Mouse (Mus musculus) testis, adult 2 months (tissue): Measurements from ENCODE around the gene Dmrt2. TPM values are rescaled to one million over a fixed set of nuclear protein-coding genes. Genes with fewer than 3 reads are reported as not detected.

Experiments
- H3K27ac ChIP-seq: fragments of 200-500 bp; 2 replicates; pipeline ENCODE4 v1.5.1; 2012; ENCODE audit warnings: low read depth, low read length; ENCODE audit not compliant: control insufficient read depth, insufficient read depth
- H3K27me3 ChIP-seq: fragments of 200-500 bp; 2 replicates; pipeline ENCODE4 v1.6.1; 2012; ENCODE audit warnings: mild to moderate bottlenecking, low read length, moderate library complexity; ENCODE audit not compliant: control insufficient read depth, insufficient read depth
- H3K36me3 ChIP-seq: fragments of 200-500 bp; 2 replicates; pipeline ENCODE4 v1.6.1; 2012; ENCODE audit warnings: mild to moderate bottlenecking, low read length; ENCODE audit not compliant: control insufficient read depth, insufficient read depth
- H3K4me1 ChIP-seq: fragments of 200-500 bp; 2 replicates; pipeline ENCODE4 v1.6.1; 2012; ENCODE audit warnings: low read length; ENCODE audit not compliant: control insufficient read depth, insufficient read depth
- H3K4me3 ChIP-seq: fragments of 200-500 bp; 2 replicates; pipeline ENCODE4 v1.5.1; 2012; ENCODE audit warnings: low read depth, mild to moderate bottlenecking, low read length, moderate library complexity, mixed read lengths; ENCODE audit not compliant: control insufficient read depth
- CTCF ChIP-seq: fragments of 200-500 bp; IDR thresholded peaks from 2 replicates; pipeline ENCODE4 v1.5.1; 2012; ENCODE audit warnings: low read depth, mild to moderate bottlenecking, inconsistent platforms, low read length, moderate library complexity; ENCODE audit not compliant: control insufficient read depth, insufficient read depth, insufficient replicate concordance
- POLR2A ChIP-seq: fragments of 200-500 bp; IDR thresholded peaks from 2 replicates; pipeline ENCODE4 v1.6.1; 2012; ENCODE audit warnings: low read depth, mild to moderate bottlenecking, inconsistent platforms, low read length, moderate library complexity; ENCODE audit not compliant: control insufficient read depth
- polyA plus RNA-seq: library from polyadenylated mRNA; depleted of rRNA; stranded (reverse); fragments of >200 nt; gene quantifications from 2 replicates; pipeline ENCODE4 v1.2.3, GENCODE M21; 2012; rRNA removed

The Dmrt2 gene
- polyA plus RNA-seq, result 0.25 and 0.54 TPM in 2 replicates

GRCm38 (mm10) chr19:25672101-25672950, at the start of gene Dmrt2:
Dmrt2 (plus strand) TSS chr19:25672411.
- no peaks in the 10 kb centered on the region; the same call in 1 of the 2 replicates for H3K27me3 ChIP-seq

GRCm38 (mm10) chr19:25628490-25628889, 43.7 kb upstream of the Dmrt2 start:
- TF ChIP-seq POLR2A (no peak), CTCF (peak; percentile 87; the same call in 1 of the 2 replicates)

More at GRCm38 (mm10) chr19:25672101-25672950, at the start of gene Dmrt2:
- Histone ChIP-seq H3K4me3 (peak within 1 kb of the TSS; percentile 50), H3K36me3 (no peaks in the 10 kb centered on the region), H3K27ac (no peak within 1 kb of the TSS), H3K4me1 (peaks cover 14% of the 10 kb centered on the region)
- TF ChIP-seq POLR2A (no peak), CTCF (no peak)

GRCm38 (mm10) chr19:25635119-25635518, 37.1 kb upstream of the Dmrt2 start:
- no peaks in the 10 kb centered on the region for H3K36me3 ChIP-seq
- peaks cover 2% of the 10 kb centered on the region; the same call in 1 of the 2 replicates for H3K4me1 ChIP-seq
- H3K4me3 ChIP-seq, result no peak overlapping the region
- H3K27ac ChIP-seq, result no peak overlapping the region
- TF ChIP-seq CTCF (no peak), POLR2A (no peak)
- no peaks in the 10 kb centered on the region for H3K27me3 ChIP-seq

More at GRCm38 (mm10) chr19:25628490-25628889, 43.7 kb upstream of the Dmrt2 start:
- Histone ChIP-seq H3K27me3 (no peaks in the 10 kb centered on the region), H3K36me3 (no peaks in the 10 kb centered on the region), H3K4me1 (no peaks in the 10 kb centered on the region; the same call in 1 of the 2 replicates), H3K4me3 (no peak overlapping the region), H3K27ac (no peak overlapping the region)

- H3K27ac ChIP-seq, result no peak overlapping the region
- peaks cover 2% of the 10 kb centered on the region; the same call in 1 of the 2 replicates for H3K4me1 ChIP-seq
- no peaks in the 10 kb centered on the region for H3K27me3 ChIP-seq
- TF ChIP-seq CTCF, result peak; percentile 99
- no peak for TF ChIP-seq POLR2A
- H3K36me3 ChIP-seq, result no peaks in the 10 kb centered on the region
- H3K4me3 ChIP-seq, result peak overlapping the region; percentile 25
Observed at GRCm38 (mm10) chr19:25635622-25636244, 36.5 kb upstream of the Dmrt2 start.

GRCm38 (mm10) chr19:25638766-25639361, 33.3 kb upstream of the Dmrt2 start:
- Histone ChIP-seq H3K27me3 (no peaks in the 10 kb centered on the region), H3K27ac (no peak overlapping the region), H3K4me1 (peaks cover 2% of the 10 kb centered on the region; the same call in 1 of the 2 replicates), H3K36me3 (no peaks in the 10 kb centered on the region), H3K4me3 (no peak overlapping the region)
- TF ChIP-seq POLR2A (no peak), CTCF (no peak)

DNA sequence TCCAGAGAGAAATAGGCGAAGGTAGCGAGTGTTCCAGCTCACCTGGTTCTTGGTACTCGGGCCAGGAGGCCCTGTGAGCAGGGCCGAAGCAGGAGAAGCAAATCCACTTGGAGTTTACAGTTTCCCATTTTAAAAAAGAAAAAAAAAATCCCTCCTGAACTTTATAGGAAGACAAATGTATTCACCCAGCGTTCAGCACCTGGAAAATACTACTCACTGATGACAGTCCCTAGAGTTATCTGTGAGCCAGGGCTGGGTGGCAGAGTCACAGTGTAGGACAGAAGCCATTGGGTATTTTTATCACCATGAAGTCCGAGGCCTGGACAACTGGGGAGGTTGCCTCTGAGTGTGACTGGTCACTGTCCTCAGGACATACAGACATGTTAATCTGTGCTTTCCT, 30.4 kb upstream of the Dmrt2 start:
- Histone ChIP-seq H3K4me1 (no peaks in the 10 kb centered on the region), H3K27me3 (no peaks in the 10 kb centered on the region), H3K36me3 (no peaks in the 10 kb centered on the region), H3K27ac (no peak overlapping the region), H3K4me3 (no peak overlapping the region)
- no peak for TF ChIP-seq POLR2A
- no peak for TF ChIP-seq CTCF

- Histone ChIP-seq H3K4me3 (no peak overlapping the region), H3K27ac (no peak overlapping the region), H3K36me3 (no peaks in the 10 kb centered on the region), H3K4me1 (peaks cover 8% of the 10 kb centered on the region), H3K27me3 (no peaks in the 10 kb centered on the region)
- TF ChIP-seq CTCF (no peak), POLR2A (no peak)
Observed at GRCm38 (mm10) chr19:25647136-25647535, 25.1 kb upstream of the Dmrt2 start.
